Mouse (Mus musculus) G1E (cell line): ENCODE data around the gene Ypel1.

Source experiments
- CTCF ChIP-seq: IDR thresholded peaks from 2 replicates; pipeline ENCODE4 v1.5.1; 2012; ENCODE audit warnings: low read depth, low read length, inconsistent platforms, mixed read lengths
- GATA1 ChIP-seq: IDR thresholded peaks from 2 replicates; pipeline ENCODE4 v1.6.1; 2012; ENCODE audit warnings: borderline replicate concordance, low read length, inconsistent platforms, mixed read lengths
- GATA2 ChIP-seq: IDR thresholded peaks from 2 replicates; pipeline ENCODE4 v1.6.1; 2012; ENCODE audit warnings: low read depth, low read length, inconsistent platforms, borderline replicate concordance
- POLR2AphosphoS5 ChIP-seq: IDR thresholded peaks from 2 replicates; pipeline ENCODE4 v1.6.1; 2012; ENCODE audit warnings: low read depth, low read length, inconsistent platforms; ENCODE audit not compliant: insufficient replicate concordance
- TAL1 ChIP-seq: conservative IDR thresholded peaks from 2 replicates; pipeline ENCODE4 v1.6.1; 2012; ENCODE audit warnings: low read depth, low read length, inconsistent platforms, mixed read lengths

DNA sequence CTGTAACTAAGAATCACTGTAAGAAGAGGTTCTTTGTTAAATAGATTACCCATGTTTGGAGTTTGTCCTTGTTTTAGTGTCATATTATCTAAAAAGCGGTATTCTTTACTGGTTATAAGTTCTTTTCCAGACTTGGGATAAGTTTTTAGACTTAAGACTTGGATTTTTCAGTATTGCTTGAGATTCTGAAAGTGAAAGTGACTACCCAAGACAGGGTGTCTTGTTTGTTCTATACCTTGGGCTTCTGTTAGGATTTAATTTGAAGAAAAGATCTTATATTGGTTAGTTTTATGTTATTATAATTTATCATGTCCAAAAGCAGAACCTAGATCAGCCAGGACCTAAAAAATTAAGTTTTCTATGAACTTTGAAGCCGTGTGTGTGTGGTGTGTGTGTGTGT is 35.7 kb upstream of the Ypel1 start:
- TF ChIP-seq TAL1 (no peak), CTCF (no peak), GATA2 (no peak), POLR2AphosphoS5 (no peak), GATA1 (no peak)
